Mouse (Mus musculus) brain, embryonic 14.5 days (tissue): Measurements from ENCODE around the gene 6330409D20Rik.

Source experiments
- CTCF ChIP-seq: fragments of 200-500 bp; IDR thresholded peaks from 2 replicates; pipeline ENCODE4 v1.5.1; 2012; ENCODE audit warnings: inconsistent platforms, mild to moderate bottlenecking, moderate library complexity, borderline replicate concordance; ENCODE audit not compliant: insufficient read depth, insufficient read length; ENCODE audit errors: extremely low read depth
- POLR2A ChIP-seq: fragments of 200-500 bp; IDR thresholded peaks from 2 replicates; pipeline ENCODE4 v1.6.1; 2012; ENCODE audit warnings: mild to moderate bottlenecking, inconsistent platforms, borderline replicate concordance; ENCODE audit not compliant: poor library complexity, insufficient read depth, insufficient read length, severe bottlenecking; ENCODE audit errors: extremely low read depth

DNA sequence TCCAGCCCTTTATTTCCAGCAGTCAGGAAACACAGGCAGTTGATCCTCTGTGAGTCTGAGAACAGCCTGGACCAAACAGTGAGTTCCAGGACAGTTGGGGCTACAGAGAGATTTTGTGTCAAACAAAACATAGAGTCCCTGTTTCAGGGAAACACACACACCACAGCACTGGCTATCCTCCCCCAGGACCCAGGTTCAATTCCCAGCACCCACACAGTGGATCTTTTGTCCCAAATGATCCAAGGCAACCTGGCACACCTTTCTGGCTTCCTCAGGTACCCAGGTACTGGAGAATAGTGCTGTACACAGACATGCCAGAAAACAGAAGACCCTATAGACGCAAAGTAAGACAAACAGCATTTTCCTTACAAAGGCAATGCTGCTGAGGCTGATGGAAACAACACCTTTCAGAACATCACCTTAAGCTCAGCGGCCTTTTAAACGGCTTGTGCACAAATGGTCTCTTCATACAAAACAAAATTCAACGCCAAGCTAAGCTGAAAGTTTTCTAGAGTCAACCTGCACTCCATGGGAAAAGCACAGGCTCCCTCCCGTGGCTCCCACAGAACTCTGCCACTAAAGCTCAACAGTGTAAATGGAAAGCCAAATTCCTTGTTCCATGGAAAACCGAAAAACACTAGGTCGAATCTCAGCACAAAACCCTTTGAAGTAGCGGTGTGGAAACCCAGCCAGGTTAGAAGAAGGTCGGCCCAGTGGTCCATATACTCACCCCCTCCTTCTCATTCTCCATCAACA, 29.3 kb downstream of the 6330409D20Rik start:
- TF ChIP-seq CTCF: no peak
- TF ChIP-seq POLR2A: no peak
